Mouse (Mus musculus): ENCODE results near the gene Arhgap42.

The Arhgap42 gene

GRCm38 (mm10) chr9:9142561-9142960 is 96.3 kb downstream of the Arhgap42 start:
- no peak for DNase-seq (ENCODE audit: low spot score in 2 of 2)

GRCm38 (mm10) chr9:9142144-9142543 is 96.8 kb downstream of the Arhgap42 start:
- no peak for DNase-seq (ENCODE audit: low spot score in 2 of 2)

GRCm38 (mm10) chr9:9128996-9129694 is 109.8 kb downstream of the Arhgap42 start:
- DNase-seq (ENCODE audit: low spot score in 2 of 2) = no peak

GRCm38 (mm10) chr9:9127041-9127755 is 111.7 kb downstream of the Arhgap42 start:
- no peak for DNase-seq (ENCODE audit: low spot score in 2 of 2)

GRCm38 (mm10) chr9:9124156-9124555 is 114.7 kb downstream of the Arhgap42 start:
- DNase-seq (ENCODE audit: low spot score in 2 of 2) = no peak

GRCm38 (mm10) chr9:9114266-9114665 is 124.6 kb downstream of the Arhgap42 start:
- no peak for DNase-seq (ENCODE audit: low spot score in 2 of 2)

- no peak for DNase-seq (ENCODE audit: low spot score in 2 of 2)
These were observed 125.1 kb downstream of the Arhgap42 start for GRCm38 (mm10) chr9:9113847-9114246.

GRCm38 (mm10) chr9:9112921-9113320 is 126.0 kb downstream of the Arhgap42 start:
- no peak for DNase-seq (ENCODE audit: low spot score in 2 of 2)

- no peak for DNase-seq (ENCODE audit: low spot score in 2 of 2)
These were observed 131.2 kb downstream of the Arhgap42 start for GRCm38 (mm10) chr9:9107697-9108096.

GRCm38 (mm10) chr9:9104761-9105160 is 134.1 kb downstream of the Arhgap42 start:
- no peak for DNase-seq (ENCODE audit: low spot score in 2 of 2)

- no peak for DNase-seq (ENCODE audit: low spot score in 2 of 2)
These were observed 136.8 kb downstream of the Arhgap42 start for GRCm38 (mm10) chr9:9102158-9102514.

- no peak for DNase-seq (ENCODE audit: low spot score in 2 of 2)
These were observed 137.3 kb downstream of the Arhgap42 start for GRCm38 (mm10) chr9:9101482-9102157.

GRCm38 (mm10) chr9:9101055-9101454 is 137.8 kb downstream of the Arhgap42 start:
- no peak for DNase-seq (ENCODE audit: low spot score in 2 of 2)

- no peak for DNase-seq (ENCODE audit: low spot score in 2 of 2)
These were observed 141.1 kb downstream of the Arhgap42 start for GRCm38 (mm10) chr9:9097835-9098234.

GRCm38 (mm10) chr9:9096761-9097160 is 142.1 kb downstream of the Arhgap42 start:
- no peak for DNase-seq (ENCODE audit: low spot score in 2 of 2)

GRCm38 (mm10) chr9:9093096-9093495 is 145.8 kb downstream of the Arhgap42 start:
- DNase-seq (ENCODE audit: low spot score in 2 of 2) = no peak

- DNase-seq (ENCODE audit: low spot score in 2 of 2) = no peak
These were observed 155.5 kb downstream of the Arhgap42 start for GRCm38 (mm10) chr9:9083441-9083840.

GRCm38 (mm10) chr9:9052920-9053319 is 186.0 kb downstream of the Arhgap42 start:
- no peak for DNase-seq (ENCODE audit: low spot score in 2 of 2)

GRCm38 (mm10) chr9:9051184-9051583 is 187.7 kb downstream of the Arhgap42 start:
- DNase-seq (ENCODE audit: low spot score in 2 of 2) = no peak

- DNase-seq (ENCODE audit: low spot score in 2 of 2) = no peak
These were observed 189.7 kb downstream of the Arhgap42 start for GRCm38 (mm10) chr9:9049202-9049601.

GRCm38 (mm10) chr9:9041009-9041408 is 197.9 kb downstream of the Arhgap42 start:
- no peak for DNase-seq (ENCODE audit: low spot score in 2 of 2)

GRCm38 (mm10) chr9:9037017-9037671 is 201.8 kb downstream of the Arhgap42 start:
- DNase-seq (ENCODE audit: low spot score in 2 of 2) = no peak

Data from spleen, postnatal 14 days (tissue).